Mouse (Mus musculus): ENCODE results near the gene Sh2b1. TPM values are rescaled to one million over a fixed set of nuclear protein-coding genes. Genes with fewer than 3 reads are reported as not detected.

Sh2b1 gene
- total RNA-seq, 4 experiments from 2014 or later, result 38.6 to 46.6 (median 44.3) TPM

- no peak for DNase-seq (ENCODE audit: low spot score)
These were observed 53.5 kb downstream of the Sh2b1 start for GRCm38 (mm10) chr7:126421756-126422155.

GRCm38 (mm10) chr7:126418496-126418895 lies 56.7 kb downstream of the Sh2b1 start:
- no peak for DNase-seq (ENCODE audit: low spot score)

GRCm38 (mm10) chr7:126417606-126418005 lies 57.6 kb downstream of the Sh2b1 start:
- DNase-seq (ENCODE audit: low spot score), result no peak

- DNase-seq (ENCODE audit: low spot score), result no peak
These were observed 58.2 kb downstream of the Sh2b1 start for GRCm38 (mm10) chr7:126417045-126417444.

Other genes starting within 250 kb of the Sh2b1 start
- gene Sbk1, start 202.8 kb downstream of the Sh2b1 start, total RNA-seq (2022), result 10 to 100 TPM; 73.6 to 99.4 (median 84.5) TPM
- under 1 TPM in 3 of 4 experiments, not detected in 1; 0.25 to 0.38 (median 0.35) TPM for gene Lat, start 105.9 kb downstream of the Sh2b1 start, total RNA-seq (2022)
- 10 to 100 TPM; 21.2 to 28.0 (median 23.9) TPM for gene Spns1, start 98.0 kb downstream of the Sh2b1 start, total RNA-seq (2022)
- gene Nfatc2ip, start 78.7 kb downstream of the Sh2b1 start, total RNA-seq (2022), result 1 to 10 TPM; 3.1 to 6.2 (median 3.9) TPM
- 1 to 10 TPM in 1 of 4 experiments, under 1 TPM in 3; 0.19 to 1.4 (median 0.50) TPM for gene Cd19, start 60.5 kb downstream of the Sh2b1 start, total RNA-seq (2022)
- 1 to 10 TPM; 5.9 to 9.9 (median 6.0) TPM for gene Rabep2, start 46.7 kb downstream of the Sh2b1 start, total RNA-seq (2022)
- gene Atp2a1, start 12.3 kb downstream of the Sh2b1 start, total RNA-seq (2022), result 10 to 100 TPM in 1 of 4 experiments, 1 to 10 TPM in 3; 6.8 to 12.2 (median 8.8) TPM
- gene Tufm, start 11.9 kb upstream of the Sh2b1 start, total RNA-seq (2022), result 100 to 1,000 TPM; 288 to 326 (median 304) TPM
- 10 to 100 TPM; 30.7 to 39.3 (median 35.2) TPM for gene Atxn2l, start 28.0 kb upstream of the Sh2b1 start, total RNA-seq (2022)
- 100 to 1,000 TPM; 141 to 155 (median 143) TPM for gene Eif3c, start 91.0 kb upstream of the Sh2b1 start, total RNA-seq (2022)
- 1 to 10 TPM in 2 of 4 experiments, under 1 TPM in 2; 0.44 to 1.9 (median 0.75) TPM for gene Apobr, start 109.5 kb upstream of the Sh2b1 start, total RNA-seq (2022)
- 10 to 100 TPM; 12.9 to 15.6 (median 14.1) TPM for gene Cln3, start 110.4 kb upstream of the Sh2b1 start, total RNA-seq (2022)
- gene Il27, start 119.5 kb upstream of the Sh2b1 start, total RNA-seq (2022), result not detected
- 1 to 10 TPM; 3.5 to 5.3 (median 4.7) TPM for gene Nupr1, start 155.4 kb upstream of the Sh2b1 start, total RNA-seq (2022)
- 10 to 100 TPM; 21.6 to 26.2 (median 24.9) TPM for gene Sgf29, start 173.9 kb upstream of the Sh2b1 start, total RNA-seq (2022)
- 10 to 100 TPM; 18.6 to 38.7 (median 31.5) TPM for gene Sult1a1, start 201.0 kb upstream of the Sh2b1 start, total RNA-seq (2022)
- 10 to 100 TPM; 52.4 to 70.4 (median 56.4) TPM for gene Bola2, start 220.0 kb upstream of the Sh2b1 start, total RNA-seq (2022)
- 1 to 10 TPM; 3.2 to 6.2 (median 5.4) TPM for gene Slx1b, start 220.4 kb upstream of the Sh2b1 start, total RNA-seq (2022)
- gene Coro1a, start 232.4 kb upstream of the Sh2b1 start, total RNA-seq (2022), result 10 to 100 TPM in 1 of 4 experiments, 1 to 10 TPM in 3; 4.9 to 10.0 (median 6.2) TPM